Mouse (Mus musculus) forebrain, embryonic 15.5 days (tissue): ENCODE data around the gene Rftn2. TPM values are rescaled to one million over a fixed set of nuclear protein-coding genes. Genes with fewer than 3 reads are reported as not detected.

Experiments used
- ATAC-seq: fragments of 200-750 bp; cut with Nextera tagmentation; replicated peaks from 2 replicates; pipeline ENCODE4 v1.8.0; 2017; ENCODE audit warnings: mild to moderate bottlenecking, moderate TSS enrichment, moderate library complexity
- H3K27ac ChIP-seq: fragments of 300-500 bp; sonication (generic); replicated peaks from 2 replicates; pipeline ENCODE4 v1.5.1; 2015; ENCODE audit warnings: mild to moderate bottlenecking, inconsistent platforms
- H3K27me3 ChIP-seq: fragments of 300-500 bp; sonication (generic); 2 replicates; pipeline ENCODE4 v1.6.1; 2015; ENCODE audit warnings: inconsistent platforms
- H3K36me3 ChIP-seq: fragments of 300-500 bp; sonication (generic); 2 replicates; pipeline ENCODE4 v1.6.1; 2015; ENCODE audit warnings: mild to moderate bottlenecking, inconsistent platforms
- H3K4me1 ChIP-seq: fragments of 300-500 bp; sonication (generic); 2 replicates; pipeline ENCODE4 v1.6.1; 2015; ENCODE audit warnings: inconsistent platforms
- H3K4me2 ChIP-seq: fragments of 300-500 bp; sonication (generic); replicated peaks from 2 replicates; pipeline ENCODE4 v1.6.1; 2015; ENCODE audit warnings: mild to moderate bottlenecking, inconsistent platforms
- H3K4me3 ChIP-seq: fragments of 300-500 bp; sonication (generic); 2 replicates; pipeline ENCODE4 v1.5.1; 2015; ENCODE audit warnings: mild to moderate bottlenecking, inconsistent platforms
- H3K9ac ChIP-seq: fragments of 300-500 bp; sonication (generic); replicated peaks from 2 replicates; pipeline ENCODE4 v1.6.1; 2015; ENCODE audit warnings: mild to moderate bottlenecking, inconsistent platforms
- H3K9me3 ChIP-seq: fragments of 300-500 bp; sonication (generic); 2 replicates; pipeline ENCODE4 v1.6.1; 2016; ENCODE audit warnings: inconsistent platforms
- WGBS: fragments of 180-500 bp; shearing (Covaris S2); methylation state at CpG from one replicate; pipeline ENCODE4 v1.1.7; 2015; ENCODE audit warnings: mixed read lengths; 5-methylcytosine and 5-hydroxymethylcytosine counted together
- polyA plus RNA-seq: library from polyadenylated mRNA; unstranded; fragments of >200 nt; fragmentation: Nextera tagmentation; extraction: Ambion mirVana; gene quantifications from 2 replicates; pipeline ENCODE4 v1.2.1, GENCODE M21; 2015

Gene Rftn2
- polyA plus RNA-seq, 1 experiment from 2014 or later: 13.4 TPM

GRCm38 (mm10) chr1:55161895-55162294 lies 64.7 kb downstream of the Rftn2 start:
- Histone ChIP-seq H3K9me3 (no peaks in the 10 kb centered on the region), H3K4me1 (no peaks in the 10 kb centered on the region), H3K9ac (no peak overlapping the region), H3K36me3 (peaks cover 10% of the 10 kb centered on the region), H3K27me3 (no peaks in the 10 kb centered on the region), H3K27ac (peak overlapping the region; percentile 41; the same call in 1 of the 2 replicates), H3K4me3 (no peak overlapping the region), H3K4me2 (no peak overlapping the region)
- 65% methylated on average over 7 of the region's 7 CpGs for WGBS
- ATAC-seq: peak; percentile 47; the same call in 1 of the 2 replicates

GRCm38 (mm10) chr1:55160831-55161638 lies 65.5 kb downstream of the Rftn2 start:
- Histone ChIP-seq H3K9me3 (no peaks in the 10 kb centered on the region), H3K27me3 (no peaks in the 10 kb centered on the region), H3K27ac (peak overlapping the region; percentile 41), H3K4me3 (no peak overlapping the region), H3K4me1 (no peaks in the 10 kb centered on the region), H3K4me2 (no peak overlapping the region), H3K9ac (no peak overlapping the region), H3K36me3 (peaks cover 18% of the 10 kb centered on the region)
- ATAC-seq: peak; percentile 79
- WGBS: 64% methylated on average over 17 of the region's 17 CpGs

GRCm38 (mm10) chr1:55160218-55160617 lies 66.4 kb downstream of the Rftn2 start:
- 91% methylated on average over 3 of the region's 3 CpGs for WGBS
- H3K27ac ChIP-seq: 0 out of 2 replicates have a peak overlapping the region, but pooled peaks have one; percentile 11
- no peak overlapping the region for H3K4me2 ChIP-seq
- no peaks in the 10 kb centered on the region for H3K27me3 ChIP-seq
- H3K36me3 ChIP-seq: peaks cover 26% of the 10 kb centered on the region
- no peaks in the 10 kb centered on the region for H3K9me3 ChIP-seq
- no peak overlapping the region for H3K4me3 ChIP-seq
- ATAC-seq: no peak
- H3K9ac ChIP-seq: no peak overlapping the region
- no peaks in the 10 kb centered on the region for H3K4me1 ChIP-seq

- Histone ChIP-seq H3K36me3 (peaks cover 32% of the 10 kb centered on the region), H3K4me1 (no peaks in the 10 kb centered on the region), H3K27ac (no peak overlapping the region), H3K4me3 (no peak overlapping the region), H3K9me3 (no peaks in the 10 kb centered on the region), H3K4me2 (no peak overlapping the region), H3K9ac (no peak overlapping the region), H3K27me3 (no peaks in the 10 kb centered on the region)
- WGBS: 92% methylated on average over 8 of the region's 8 CpGs
- ATAC-seq: no peak
Measured at GRCm38 (mm10) chr1:55158821-55159220, 67.8 kb downstream of the Rftn2 start.

GRCm38 (mm10) chr1:55158211-55158610 lies 68.4 kb downstream of the Rftn2 start:
- Histone ChIP-seq H3K4me3 (no peak overlapping the region), H3K4me1 (no peaks in the 10 kb centered on the region), H3K4me2 (no peak overlapping the region), H3K9ac (no peak overlapping the region), H3K27me3 (no peaks in the 10 kb centered on the region), H3K36me3 (peaks cover 34% of the 10 kb centered on the region), H3K27ac (no peak overlapping the region), H3K9me3 (no peaks in the 10 kb centered on the region)
- 96% methylated on average over 3 of the region's 3 CpGs for WGBS
- ATAC-seq: no peak

- 95% methylated on average over 4 of the region's 4 CpGs for WGBS
Measured at GRCm38 (mm10) chr1:55157329-55157728, 69.3 kb downstream of the Rftn2 start.

GRCm38 (mm10) chr1:55145556-55145955 lies 81.0 kb downstream of the Rftn2 start:
- H3K9me3 ChIP-seq: no peaks in the 10 kb centered on the region
- no peak overlapping the region for H3K4me3 ChIP-seq
- WGBS: 86% methylated on average over 7 of the region's 7 CpGs
- no peak overlapping the region for H3K27ac ChIP-seq
- H3K9ac ChIP-seq: no peak overlapping the region
- no peak for ATAC-seq
- H3K4me1 ChIP-seq: no peaks in the 10 kb centered on the region
- no peaks in the 10 kb centered on the region for H3K27me3 ChIP-seq
- H3K36me3 ChIP-seq: peaks cover 39% of the 10 kb centered on the region
- no peak overlapping the region for H3K4me2 ChIP-seq

More at GRCm38 (mm10) chr1:55157329-55157728, 69.3 kb downstream of the Rftn2 start:
- Histone ChIP-seq H3K27ac (no peak overlapping the region), H3K4me1 (no peaks in the 10 kb centered on the region), H3K4me3 (no peak overlapping the region), H3K36me3 (peaks cover 37% of the 10 kb centered on the region), H3K27me3 (no peaks in the 10 kb centered on the region), H3K9ac (no peak overlapping the region), H3K4me2 (no peak overlapping the region), H3K9me3 (no peaks in the 10 kb centered on the region)
- no peak for ATAC-seq

GRCm38 (mm10) chr1:55144338-55144737 lies 82.2 kb downstream of the Rftn2 start:
- no peak overlapping the region for H3K9ac ChIP-seq
- H3K36me3 ChIP-seq: peaks cover 28% of the 10 kb centered on the region
- no peak overlapping the region for H3K4me3 ChIP-seq
- no peaks in the 10 kb centered on the region for H3K9me3 ChIP-seq
- no peak overlapping the region for H3K27ac ChIP-seq
- no peaks in the 10 kb centered on the region for H3K4me1 ChIP-seq
- ATAC-seq: no peak
- H3K27me3 ChIP-seq: no peaks in the 10 kb centered on the region
- no peak overlapping the region for H3K4me2 ChIP-seq
- 97% methylated on average over 4 of the region's 4 CpGs for WGBS

GRCm38 (mm10) chr1:55135846-55136245 lies 90.7 kb downstream of the Rftn2 start:
- no peaks in the 10 kb centered on the region for H3K27me3 ChIP-seq
- H3K27ac ChIP-seq: no peak overlapping the region
- no peak overlapping the region for H3K9ac ChIP-seq
- peaks cover 10% of the 10 kb centered on the region for H3K36me3 ChIP-seq
- H3K9me3 ChIP-seq: no peaks in the 10 kb centered on the region
- WGBS: 98% methylated on average over 1 of the region's 1 CpGs
- no peak overlapping the region for H3K4me2 ChIP-seq
- no peak for ATAC-seq
- no peak overlapping the region for H3K4me3 ChIP-seq
- H3K4me1 ChIP-seq: peaks cover 14% of the 10 kb centered on the region

- H3K4me1 ChIP-seq: peaks cover 14% of the 10 kb centered on the region
- no peak overlapping the region for H3K4me3 ChIP-seq
- H3K9me3 ChIP-seq: no peaks in the 10 kb centered on the region
- no peak for ATAC-seq
- no peak overlapping the region for H3K4me2 ChIP-seq
- H3K27ac ChIP-seq: no peak overlapping the region
- H3K9ac ChIP-seq: no peak overlapping the region
- H3K27me3 ChIP-seq: no peaks in the 10 kb centered on the region
- 100% methylated on average over 3 of the region's 3 CpGs for WGBS
- peaks cover 9% of the 10 kb centered on the region; the same call in 1 of the 2 replicates for H3K36me3 ChIP-seq
Measured at GRCm38 (mm10) chr1:55134301-55134700, 92.3 kb downstream of the Rftn2 start.

GRCm38 (mm10) chr1:55133173-55133572 lies 93.4 kb downstream of the Rftn2 start:
- no peak overlapping the region for H3K4me3 ChIP-seq
- H3K4me1 ChIP-seq: peaks cover 14% of the 10 kb centered on the region
- no peaks in the 10 kb centered on the region for H3K27me3 ChIP-seq
- no peak for ATAC-seq
- H3K4me2 ChIP-seq: no peak overlapping the region
- H3K9ac ChIP-seq: no peak overlapping the region; the same call in 1 of the 2 replicates
- peaks cover 6% of the 10 kb centered on the region; the same call in 1 of the 2 replicates for H3K36me3 ChIP-seq
- H3K9me3 ChIP-seq: no peaks in the 10 kb centered on the region
- H3K27ac ChIP-seq: no peak overlapping the region
- 90% methylated on average over 2 of the region's 2 CpGs for WGBS

- no peak for ATAC-seq
- Histone ChIP-seq H3K36me3 (peaks cover 3% of the 10 kb centered on the region; the same call in 1 of the 2 replicates), H3K9ac (peak overlapping the region; percentile 98), H3K4me2 (peak overlapping the region; percentile 64), H3K9me3 (no peaks in the 10 kb centered on the region), H3K27ac (no peak overlapping the region), H3K4me3 (peak overlapping the region; percentile 77), H3K4me1 (peaks cover 14% of the 10 kb centered on the region), H3K27me3 (no peaks in the 10 kb centered on the region)
- WGBS: 77% methylated on average over 4 of the region's 4 CpGs
Measured at GRCm38 (mm10) chr1:55132308-55132707, 94.3 kb downstream of the Rftn2 start.
